Mouse (Mus musculus): ENCODE results near the gene Sik3. TPM values are rescaled to one million over a fixed set of nuclear protein-coding genes. Genes with fewer than 3 reads are reported as not detected.
"Not testable (repeated sequence)": the region's sequence is repeated elsewhere in the genome, so short reads cannot be mapped to it uniquely, and the experiment has no call there.

Sik3 gene
- total RNA-seq, 2 experiments from 2014 or later, result 112 to 132 TPM

DNA sequence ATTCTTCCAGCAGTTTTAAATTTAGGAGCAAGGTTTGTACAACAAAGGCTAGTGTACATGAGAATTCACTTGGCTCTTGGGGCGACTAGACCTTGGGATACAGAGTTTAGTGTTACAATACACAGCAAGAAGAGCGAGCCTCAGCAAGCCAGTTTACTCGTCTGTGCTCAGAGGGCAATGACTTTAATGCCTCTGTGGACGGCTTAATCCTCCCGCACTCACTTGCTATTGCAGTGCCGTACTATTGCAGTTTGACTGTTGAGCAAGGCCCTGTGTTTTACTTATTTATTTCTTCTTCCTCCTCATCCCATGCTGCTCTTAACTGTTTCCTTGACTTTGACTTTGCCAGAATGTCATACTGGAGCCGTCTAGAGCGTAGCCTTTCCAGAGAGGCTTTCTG is 37.6 kb downstream of the Sik3 start:
- no peak for DNase-seq (ENCODE audit: low spot score in 2 of 2)

GRCm38 (mm10) chr9:46053014-46053666 is 40.5 kb downstream of the Sik3 start:
- no peak for DNase-seq (ENCODE audit: low spot score in 2 of 2)

GRCm38 (mm10) chr9:46058065-46058464 is 45.4 kb downstream of the Sik3 start:
- no peak for DNase-seq (ENCODE audit: low spot score in 2 of 2)

DNA sequence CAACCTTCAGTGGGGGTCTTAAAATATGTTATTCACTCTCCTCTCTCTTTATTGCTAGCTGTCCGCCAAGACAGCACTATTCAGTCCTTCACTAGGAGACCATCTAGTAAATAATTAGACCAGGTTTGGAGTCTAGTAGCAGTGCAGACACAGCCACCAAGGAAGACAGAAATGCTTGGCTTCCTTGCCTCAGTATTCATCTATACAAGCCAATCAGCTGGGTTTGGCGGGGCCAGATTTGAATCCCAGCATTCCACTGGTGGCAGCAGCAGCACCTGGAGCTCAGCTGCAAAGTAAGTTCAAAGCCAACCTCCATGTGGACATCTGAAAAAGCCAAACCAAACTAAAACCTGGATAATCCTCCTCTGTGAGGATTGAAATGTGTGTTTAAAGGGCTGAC is 47.6 kb downstream of the Sik3 start:
- no peak for DNase-seq (ENCODE audit: low spot score in 2 of 2)

- DNase-seq (ENCODE audit: low spot score in 2 of 2), result peak; percentile 6 to 23
These were observed 49.2 kb downstream of the Sik3 start for GRCm38 (mm10) chr9:46061696-46062425.

DNA sequence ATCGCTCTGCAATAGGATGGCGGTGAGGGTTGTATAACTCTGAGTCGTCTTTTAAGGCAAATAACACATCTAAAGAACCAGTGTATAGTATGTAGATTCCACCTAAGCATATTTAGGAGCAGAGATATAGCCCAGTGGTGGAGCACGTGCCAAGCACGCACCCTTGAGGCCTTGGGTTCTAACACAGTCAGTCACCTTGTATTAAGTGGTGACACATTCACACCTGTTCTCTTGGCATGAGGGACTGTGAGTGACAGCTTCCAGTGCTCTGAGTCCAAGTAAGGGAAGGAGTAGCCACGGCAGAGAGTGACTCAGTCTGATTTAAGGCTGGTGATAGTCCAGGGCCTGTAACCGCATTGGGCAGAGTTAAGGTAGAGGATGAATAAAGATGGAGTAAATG is 51.7 kb downstream of the Sik3 start:
- DNase-seq (ENCODE audit: low spot score in 2 of 2), result no peak

DNA sequence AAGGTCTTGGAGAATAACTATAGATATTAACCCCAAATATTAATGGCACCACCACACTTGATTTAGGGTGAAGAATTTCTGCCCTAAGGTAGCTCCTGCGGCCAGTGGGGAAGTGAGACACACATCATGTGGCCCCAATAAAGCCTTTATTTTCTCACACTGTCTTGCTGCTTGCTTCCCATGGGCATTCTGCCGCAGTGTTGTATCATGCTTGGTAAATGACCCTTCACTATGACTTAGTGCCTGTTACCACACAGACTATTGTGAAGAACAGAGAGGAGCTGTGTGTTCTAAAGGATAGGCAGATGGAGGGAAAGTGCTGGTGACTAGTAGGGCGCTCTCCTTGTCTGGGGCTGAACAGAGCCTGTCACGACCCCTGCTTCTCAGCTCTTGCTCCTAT is 54.1 kb downstream of the Sik3 start:
- no peak for DNase-seq (ENCODE audit: low spot score in 2 of 2)

DNA sequence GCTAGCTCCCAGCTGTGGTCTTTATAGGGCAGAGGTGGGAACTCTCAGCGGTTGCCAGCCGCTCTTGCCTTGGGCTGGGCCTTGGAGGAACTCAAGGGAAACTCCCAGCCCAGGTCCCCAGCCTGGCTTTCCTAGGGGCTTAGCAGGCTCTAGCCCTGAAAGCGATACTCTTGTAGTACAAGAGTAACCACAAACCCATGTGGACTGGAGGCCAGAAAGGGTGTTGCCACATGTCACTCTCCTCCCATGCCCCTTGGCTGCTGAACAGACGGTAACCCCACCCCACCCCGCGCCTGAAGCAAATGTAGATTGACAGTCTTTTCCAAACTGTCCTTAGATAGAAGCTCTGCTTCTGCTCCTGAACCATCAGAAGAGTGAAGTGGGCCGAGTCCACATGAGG is 55.1 kb downstream of the Sik3 start:
- DNase-seq (ENCODE audit: low spot score in 2 of 2), result no peak

DNA sequence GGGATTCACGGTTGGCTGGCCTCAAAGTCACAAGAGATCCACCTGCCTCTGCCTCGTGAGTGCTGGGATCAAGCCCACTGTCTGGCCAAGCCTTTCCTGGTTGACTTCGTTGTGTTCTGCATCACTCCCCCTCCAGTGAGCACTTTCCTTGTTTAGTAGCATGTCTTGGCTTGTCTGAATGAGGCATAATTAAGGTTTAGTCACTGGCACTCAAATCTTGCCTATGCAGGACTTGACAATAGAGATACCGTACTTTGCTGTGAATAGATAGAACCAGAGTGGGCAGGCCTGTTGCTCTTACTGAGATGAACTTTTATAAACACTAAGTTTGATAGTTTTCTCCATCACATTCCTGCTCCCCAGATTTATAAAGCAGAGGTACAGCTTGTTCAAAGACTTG is 56.4 kb downstream of the Sik3 start:
- DNase-seq (ENCODE audit: low spot score in 2 of 2), result no peak

- no peak for DNase-seq (ENCODE audit: low spot score in 2 of 2)
These were observed 59.6 kb downstream of the Sik3 start for GRCm38 (mm10) chr9:46072101-46072835.

GRCm38 (mm10) chr9:46073443-46073842 is 60.8 kb downstream of the Sik3 start:
- DNase-seq (ENCODE audit: low spot score in 2 of 2), result no peak

GRCm38 (mm10) chr9:46075578-46075977 is 63.0 kb downstream of the Sik3 start:
- no peak for DNase-seq (ENCODE audit: low spot score in 2 of 2)

DNA sequence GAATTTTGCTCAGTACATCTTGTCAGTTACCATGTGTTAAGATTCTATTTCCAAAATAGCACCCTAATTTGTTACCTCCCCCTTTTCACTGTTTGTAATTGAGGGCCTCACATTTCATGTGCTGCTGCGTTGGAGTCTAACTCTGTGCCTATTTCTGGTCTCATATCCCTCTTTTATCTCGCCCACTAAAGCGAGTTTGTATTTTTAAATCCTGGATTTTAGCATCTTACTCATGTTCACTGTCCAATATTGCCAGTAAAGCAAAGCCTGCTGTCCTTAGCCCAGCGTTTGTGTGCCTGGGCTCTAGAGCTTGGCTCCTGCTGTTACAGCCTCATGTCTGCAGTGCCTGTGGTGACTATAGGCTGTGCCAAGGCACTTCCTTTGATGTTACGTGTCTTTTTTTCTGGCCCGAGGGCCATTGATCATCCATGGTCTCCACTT is 69.8 kb downstream of the Sik3 start:
- DNase-seq (ENCODE audit: low spot score in 2 of 2), result peak; percentile 15 to 18

- peak; percentile 29 to 37 for DNase-seq (ENCODE audit: low spot score in 2 of 2)
These were observed 70.9 kb downstream of the Sik3 start for GRCm38 (mm10) chr9:46083490-46083893.

- no peak for DNase-seq (ENCODE audit: low spot score in 2 of 2)
These were observed 73.3 kb downstream of the Sik3 start for GRCm38 (mm10) chr9:46085898-46086297.

DNA sequence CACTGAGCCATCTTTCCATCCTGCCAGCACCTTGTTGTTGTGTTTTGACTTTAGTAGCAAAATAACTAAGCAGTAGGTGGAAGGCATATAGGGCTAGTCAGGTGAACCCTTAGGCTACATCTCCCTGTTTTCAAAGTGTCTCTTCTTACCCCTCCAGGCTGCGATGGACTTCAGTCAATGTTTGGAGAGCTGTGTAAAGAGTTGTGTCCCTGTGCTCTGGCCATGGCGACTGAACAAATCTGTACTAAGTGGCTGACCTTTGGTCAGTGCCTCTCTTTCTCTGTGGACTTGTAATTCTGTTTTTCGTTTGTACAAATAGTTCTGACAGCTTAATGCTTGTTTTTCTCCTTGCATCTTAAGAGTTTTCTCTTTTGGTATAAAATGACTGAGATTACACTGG is 74.2 kb downstream of the Sik3 start:
- DNase-seq (ENCODE audit: low spot score in 2 of 2), result no peak

DNA sequence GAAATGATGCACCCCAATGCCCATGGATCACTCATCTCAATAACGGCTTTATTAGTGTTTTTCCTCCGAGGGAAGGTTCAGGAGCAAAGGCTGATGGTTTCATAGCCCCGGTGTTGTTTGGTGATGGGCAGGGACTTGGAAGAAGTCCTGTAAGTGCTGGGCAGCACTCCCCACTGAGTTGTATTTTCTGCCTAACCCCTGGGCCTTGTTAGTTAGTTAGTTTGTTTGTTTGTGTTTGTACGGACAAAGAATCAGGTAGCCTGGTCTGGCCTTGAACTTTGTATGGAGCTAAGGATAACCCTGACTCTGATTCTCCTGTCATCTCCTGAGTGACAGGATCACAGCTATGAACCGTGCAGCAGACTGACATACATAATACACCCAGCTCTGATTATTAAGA is 74.8 kb downstream of the Sik3 start:
- no peak for DNase-seq (ENCODE audit: low spot score in 2 of 2)

- DNase-seq (ENCODE audit: low spot score in 2 of 2), result no peak
These were observed 76.1 kb downstream of the Sik3 start for GRCm38 (mm10) chr9:46088722-46089121.

DNA sequence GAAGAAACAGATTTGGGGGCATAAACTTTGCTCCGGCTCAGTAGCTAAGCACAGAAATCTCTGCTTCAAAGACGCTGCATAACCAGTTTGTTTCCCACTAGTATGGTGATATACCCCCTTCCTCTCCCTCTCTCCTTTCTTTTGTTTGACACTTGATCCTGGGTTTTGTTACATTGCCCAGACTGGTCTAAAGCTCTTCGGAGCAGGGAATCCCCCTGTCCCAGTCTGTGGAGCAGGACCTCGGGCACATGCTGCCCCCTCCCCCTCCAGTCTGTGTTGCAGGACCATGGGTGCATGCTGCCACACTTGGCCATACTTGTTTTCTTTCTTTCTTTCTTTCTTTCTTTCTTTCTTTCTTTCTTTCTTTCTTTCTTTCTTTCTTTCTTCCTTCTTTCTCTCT is 77.4 kb downstream of the Sik3 start:
- no peak for DNase-seq (ENCODE audit: low spot score in 2 of 2)

DNA sequence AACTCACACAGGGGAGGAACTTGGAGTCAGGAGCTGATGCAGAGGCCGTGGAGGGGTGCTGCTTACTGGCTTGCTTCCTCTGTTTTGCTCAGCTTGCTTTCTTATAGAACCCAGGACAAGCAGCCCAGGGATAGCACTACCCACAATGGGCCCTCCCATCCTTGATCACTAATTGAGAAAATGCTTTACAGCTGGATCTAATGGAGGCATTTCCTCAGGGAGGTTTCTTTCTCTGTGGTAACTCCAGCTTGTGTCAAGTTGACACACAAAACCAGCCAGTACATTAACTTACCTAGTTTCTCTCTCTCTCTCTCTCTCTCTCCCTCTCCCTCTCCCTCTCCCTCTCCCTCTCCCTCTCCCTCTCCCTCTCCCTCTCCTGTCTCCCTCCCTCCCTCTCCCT is 78.5 kb downstream of the Sik3 start:
- not testable (repeated sequence) for DNase-seq (ENCODE audit: low spot score in 2 of 2)

- DNase-seq (ENCODE audit: low spot score in 2 of 2), result no peak
These were observed 80.0 kb downstream of the Sik3 start for GRCm38 (mm10) chr9:46092633-46093032.

GRCm38 (mm10) chr9:46098360-46098985 is 85.9 kb downstream of the Sik3 start:
- DNase-seq (ENCODE audit: low spot score in 2 of 2), result no peak

Measured in left cerebral cortex, adult 18-20 months (tissue).